Mouse (Mus musculus) intestine, embryonic 14.5 days (tissue): Measurements from ENCODE around the gene Rufy3. TPM values are rescaled to one million over a fixed set of nuclear protein-coding genes. Genes with fewer than 3 reads are reported as not detected.
A peak's percentile ranks its signal among the peaks of the same experiment; 100 is the strongest.

Source experiments
- ATAC-seq: fragments of 200-750 bp; cut with Nextera tagmentation; replicated peaks from 2 replicates; pipeline ENCODE4 v1.8.0; 2017; ENCODE audit warnings: low read depth, moderate number of reproducible peaks, moderate TSS enrichment, moderate library complexity; ENCODE audit not compliant: low FRiP score, low TSS enrichment
- DNase-seq: peaks from one replicate; pipeline ENCODE4 v3.0.0-alpha.2; 2018; ENCODE audit warnings: low spot score
- H3K27ac ChIP-seq: fragments of 300-500 bp; sonication (generic); 2 replicates; pipeline ENCODE4 v1.5.1; 2014; ENCODE audit warnings: low read depth, mild to moderate bottlenecking, control low read depth
- H3K27me3 ChIP-seq: fragments of 300-500 bp; sonication (generic); replicated peaks from 2 replicates; pipeline ENCODE4 v1.6.1; 2014; ENCODE audit warnings: low read length, control low read depth; ENCODE audit not compliant: control insufficient read depth, insufficient read depth
- H3K36me3 ChIP-seq: fragments of 300-500 bp; sonication (generic); 2 replicates; pipeline ENCODE4 v1.6.1; 2014; ENCODE audit warnings: low read length, control low read depth; ENCODE audit not compliant: control insufficient read depth, insufficient read depth
- H3K4me1 ChIP-seq: fragments of 300-500 bp; sonication (generic); replicated peaks from 2 replicates; pipeline ENCODE4 v1.6.1; 2014; ENCODE audit warnings: low read length, control low read depth, mixed read lengths; ENCODE audit not compliant: control insufficient read depth, insufficient read depth
- H3K4me2 ChIP-seq: fragments of 300-500 bp; sonication (generic); 2 replicates; pipeline ENCODE4 v1.6.1; 2014; ENCODE audit warnings: low read length
- H3K4me3 ChIP-seq: fragments of 300-500 bp; sonication (generic); 2 replicates; pipeline ENCODE4 v1.5.1; 2014; ENCODE audit warnings: low read depth, low read length, control low read depth, mixed read lengths
- H3K9ac ChIP-seq: fragments of 300-500 bp; sonication (generic); 2 replicates; pipeline ENCODE4 v1.6.1; 2014; ENCODE audit warnings: mild to moderate bottlenecking, low read length
- H3K9me3 ChIP-seq: fragments of 300-500 bp; sonication (generic); 2 replicates; pipeline ENCODE4 v1.6.1; 2016; ENCODE audit warnings: low read length, control low read depth; ENCODE audit not compliant: control insufficient read depth
- WGBS: fragments of 180-500 bp; shearing (Covaris S2); extraction: QIAGEN DNeasy Blood & Tissue Kit; methylation state at CpG from one replicate; pipeline ENCODE4 v1.1.7; 2014; 5-methylcytosine and 5-hydroxymethylcytosine counted together
- polyA plus RNA-seq: library from polyadenylated mRNA; unstranded; fragments of >200 nt; fragmentation: Nextera tagmentation; extraction: Ambion mirVana; gene quantifications from 2 replicates; pipeline ENCODE4 v1.2.1, GENCODE M21; 2014

The Rufy3 gene
- polyA plus RNA-seq, 1 experiment from 2014 or later, result 23.4 TPM

DNA sequence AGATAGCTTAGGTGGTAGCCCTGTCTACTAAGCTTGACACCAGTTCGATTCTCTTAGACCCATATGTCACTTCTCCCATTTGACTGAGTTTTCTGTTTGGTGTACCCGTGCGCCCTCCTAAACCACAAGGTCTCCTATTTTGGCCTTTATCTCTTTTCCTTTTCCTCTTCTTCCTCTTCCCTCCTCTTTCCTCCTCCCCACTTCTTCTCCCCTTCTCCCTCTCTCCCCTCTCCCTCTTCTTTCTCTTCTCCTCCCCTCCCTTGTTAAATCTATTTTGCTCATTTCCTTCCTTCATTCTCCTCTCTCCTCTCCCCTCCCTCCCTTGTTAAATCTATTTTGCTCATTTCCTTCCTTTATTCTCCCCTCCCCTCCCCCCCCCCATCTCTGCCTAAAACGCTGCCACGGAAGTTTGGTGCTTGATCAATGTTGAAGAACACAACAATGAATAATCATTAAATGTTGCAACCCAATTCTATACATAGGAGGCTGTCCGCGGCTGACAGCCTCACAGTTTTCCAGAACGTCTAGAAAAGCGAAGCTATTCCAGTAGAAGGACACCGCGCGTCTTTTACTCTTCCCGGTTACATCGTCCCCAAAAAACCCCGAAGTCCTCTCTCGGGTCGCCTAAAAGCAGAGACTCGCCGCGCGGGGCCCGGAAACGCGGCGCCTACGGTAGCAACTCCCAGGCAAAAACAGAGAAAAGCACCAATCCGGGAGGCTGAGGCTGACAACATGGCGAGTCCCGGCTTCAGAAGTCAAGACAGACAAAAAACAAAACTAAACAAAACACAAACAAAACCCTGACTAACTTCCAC lies 11.4 kb upstream of the Rufy3 start:
- peak; percentile 72 for ATAC-seq
- Histone ChIP-seq H3K4me3 (peak overlapping the region; percentile 96), H3K9me3 (no peaks in the 10 kb centered on the region), H3K9ac (peak overlapping the region; percentile 76), H3K27me3 (no peaks in the 10 kb centered on the region), H3K4me2 (peak overlapping the region; percentile 62), H3K27ac (peak overlapping the region; percentile 88), H3K36me3 (0 out of 2 replicates have a peak, but pooled peaks cover 7% of the 10 kb centered on the region), H3K4me1 (peaks cover 11% of the 10 kb centered on the region)
- DNase-seq, result no peak
- WGBS, result 9% methylated on average over 29 of the region's 29 CpGs

DNA sequence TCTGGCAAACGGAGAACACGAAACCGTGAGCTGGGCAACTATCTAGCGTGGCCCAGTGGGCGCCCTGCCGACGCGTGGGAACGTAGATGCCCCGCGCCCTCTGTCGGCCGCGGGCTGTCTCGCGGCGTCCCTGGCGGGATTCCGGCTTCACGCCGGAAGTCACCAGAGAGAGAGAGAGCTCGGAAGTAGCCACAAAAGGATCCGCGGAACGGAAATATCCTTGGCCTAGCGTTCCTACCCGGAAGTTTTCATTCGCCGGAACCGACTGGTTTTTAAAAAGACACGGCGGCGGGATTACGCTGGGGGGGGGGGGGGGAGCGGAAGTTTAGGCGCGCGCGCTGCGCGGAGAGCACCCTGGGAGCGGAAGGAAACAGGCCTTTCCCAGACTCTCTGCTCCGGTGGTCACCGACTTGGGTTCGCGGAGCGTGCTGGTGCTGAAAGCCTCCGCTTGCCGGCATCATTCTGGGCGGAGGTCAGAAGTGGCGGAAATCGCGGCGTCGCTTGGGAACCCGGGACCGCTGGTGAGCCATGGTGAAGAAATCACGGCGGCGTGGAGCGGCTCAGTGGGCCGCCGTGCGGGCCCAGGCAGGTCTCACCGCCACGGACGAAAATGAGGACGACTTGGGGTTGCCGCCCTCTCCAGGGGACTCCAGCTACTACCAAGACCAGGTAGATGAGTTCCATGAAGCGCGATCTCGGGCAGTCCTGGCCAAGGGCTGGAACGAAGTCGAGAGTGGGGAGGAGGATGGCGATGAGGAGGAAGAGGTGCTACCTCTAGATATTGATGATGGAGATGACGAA lies 10.6 kb upstream of the Rufy3 start, which contains the start of gene Utp3:
TSS of gene Utp3 (plus strand) at position 377 of the 801 bp plus-strand sequence.
- no peaks in the 10 kb centered on the region for H3K9me3 ChIP-seq
- H3K9ac ChIP-seq, result peak within 1 kb of the TSS; percentile 94
- DNase-seq (peak; percentile 100), ATAC-seq (peak; percentile 96)
- peak within 1 kb of the TSS; percentile 88 for H3K27ac ChIP-seq
- 0 out of 2 replicates have a peak, but pooled peaks cover 7% of the 10 kb centered on the region for H3K36me3 ChIP-seq
- no peaks in the 10 kb centered on the region for H3K27me3 ChIP-seq
- H3K4me1 ChIP-seq, result peaks cover 15% of the 10 kb centered on the region
- under 1% methylated on average over 76 of the region's 76 CpGs for WGBS
- peak within 1 kb of the TSS; percentile 99 for H3K4me2 ChIP-seq
- H3K4me3 ChIP-seq, result peak within 1 kb of the TSS; percentile 96

DNA sequence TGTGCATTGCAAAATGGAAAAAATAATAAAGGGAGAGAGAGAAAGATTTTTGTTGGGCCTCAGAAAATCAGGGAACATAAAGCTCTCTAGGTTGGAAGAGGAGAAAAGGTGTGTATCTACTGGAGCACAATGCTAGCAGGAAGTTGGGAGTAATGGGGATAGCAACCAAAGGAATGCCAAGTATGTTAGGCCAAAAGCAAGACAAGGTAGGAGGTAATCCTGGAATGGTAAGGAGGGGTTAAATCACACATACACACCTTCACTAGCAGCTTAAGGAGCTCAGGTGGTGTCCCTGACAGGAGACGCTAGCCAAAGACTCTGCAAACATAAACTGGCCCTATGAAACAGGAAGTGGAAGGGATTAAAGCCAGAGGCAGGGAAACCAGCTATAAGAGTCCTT lies 5.8 kb upstream of the Rufy3 start:
- Histone ChIP-seq H3K4me2 (no peak overlapping the region), H3K27me3 (no peaks in the 10 kb centered on the region), H3K36me3 (0 out of 2 replicates have a peak, but pooled peaks cover 7% of the 10 kb centered on the region), H3K4me1 (peaks cover 15% of the 10 kb centered on the region), H3K9ac (no peak overlapping the region), H3K27ac (no peak overlapping the region), H3K4me3 (no peak overlapping the region), H3K9me3 (no peaks in the 10 kb centered on the region)
- WGBS, result 15% methylated on average over 1 of the region's 1 CpGs
- ATAC-seq, result no peak
- DNase-seq, result no peak

DNA sequence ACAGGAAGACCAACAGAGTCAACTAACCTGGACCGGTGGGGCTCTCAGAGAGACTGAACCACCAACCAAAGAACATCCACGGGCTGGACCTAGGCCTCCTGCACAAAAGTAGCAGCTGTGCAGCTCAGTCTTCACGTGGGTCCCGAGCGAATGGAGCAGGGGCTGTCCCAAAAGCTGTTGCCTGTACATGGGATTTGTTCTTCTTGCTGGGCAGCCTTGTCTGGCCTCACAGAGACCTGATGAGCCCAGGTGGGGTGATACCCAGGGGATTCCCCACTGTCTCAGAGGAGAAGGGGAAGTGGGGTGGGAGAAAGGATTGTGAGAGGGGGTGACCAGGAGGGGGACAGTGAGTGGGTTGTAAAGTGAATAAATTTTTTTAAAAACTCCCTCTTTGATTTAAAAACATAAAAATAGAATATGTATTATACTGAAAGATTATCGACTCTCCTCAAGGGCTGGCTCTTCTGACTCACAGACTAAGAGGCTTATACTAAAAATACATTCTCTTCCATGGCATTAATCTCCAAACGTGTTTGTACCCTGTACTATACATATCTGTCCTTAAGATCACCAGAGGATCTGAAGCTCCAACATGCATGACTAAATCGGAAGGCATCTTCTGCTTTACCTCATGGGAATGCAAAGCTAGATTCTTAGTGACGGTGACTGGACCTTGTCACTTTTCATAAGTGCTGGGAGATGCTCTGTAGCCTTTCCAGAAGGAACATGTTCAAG lies 3.6 kb upstream of the Rufy3 start:
- Histone ChIP-seq H3K36me3 (no peaks in the 10 kb centered on the region), H3K4me2 (no peak overlapping the region), H3K9ac (no peak overlapping the region), H3K4me3 (no peak overlapping the region), H3K27me3 (no peaks in the 10 kb centered on the region), H3K4me1 (peaks cover 8% of the 10 kb centered on the region; the same call in 1 of the 2 replicates), H3K27ac (no peak overlapping the region), H3K9me3 (no peaks in the 10 kb centered on the region)
- no peak for ATAC-seq
- WGBS, result 78% methylated on average over 9 of the region's 9 CpGs
- no peak for DNase-seq

DNA sequence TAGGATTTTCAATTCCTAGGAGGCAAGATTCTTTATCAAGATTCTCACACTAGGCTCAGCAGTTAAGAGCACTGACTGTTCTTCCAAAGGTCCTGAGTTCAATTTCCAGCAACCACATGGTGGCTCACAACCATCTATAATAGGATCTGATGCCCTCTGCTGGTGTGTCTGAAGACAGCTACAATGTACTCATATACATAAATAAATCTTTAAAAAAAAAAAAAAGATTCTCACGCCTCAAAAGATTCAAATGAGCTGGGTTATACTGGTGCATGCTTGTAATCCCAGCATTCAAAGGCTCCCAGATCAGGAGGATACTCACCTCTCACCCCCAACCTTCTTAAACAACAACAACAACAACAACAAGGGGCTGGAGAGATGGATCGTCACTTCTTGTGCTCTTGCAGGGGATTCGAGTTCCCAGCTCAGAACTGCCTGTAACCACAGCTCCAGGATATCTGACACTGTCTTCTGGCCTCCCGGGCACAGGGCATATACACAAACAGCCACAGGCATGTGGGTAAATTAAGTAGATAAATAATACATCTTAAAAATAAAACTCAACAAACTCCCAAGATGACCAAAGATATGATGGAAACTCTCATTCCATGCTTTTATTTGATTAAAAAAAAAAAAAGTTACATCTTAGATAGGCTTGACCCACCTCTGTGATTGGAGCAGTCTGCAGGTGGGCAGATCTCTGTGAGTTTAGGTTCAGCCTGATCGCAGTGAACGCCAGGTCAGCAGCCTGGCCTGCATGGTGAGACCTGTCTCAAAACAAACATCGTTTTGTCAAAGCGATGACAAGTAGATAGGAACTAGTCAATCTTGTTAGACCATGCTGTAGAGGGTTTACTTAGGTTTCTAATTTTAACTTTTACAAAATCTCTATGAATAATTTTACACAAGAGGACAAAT lies 1.7 kb upstream of the Rufy3 start:
- H3K36me3 ChIP-seq, result no peaks in the 10 kb centered on the region
- WGBS, result 70% methylated on average over 8 of the region's 8 CpGs

DNA sequence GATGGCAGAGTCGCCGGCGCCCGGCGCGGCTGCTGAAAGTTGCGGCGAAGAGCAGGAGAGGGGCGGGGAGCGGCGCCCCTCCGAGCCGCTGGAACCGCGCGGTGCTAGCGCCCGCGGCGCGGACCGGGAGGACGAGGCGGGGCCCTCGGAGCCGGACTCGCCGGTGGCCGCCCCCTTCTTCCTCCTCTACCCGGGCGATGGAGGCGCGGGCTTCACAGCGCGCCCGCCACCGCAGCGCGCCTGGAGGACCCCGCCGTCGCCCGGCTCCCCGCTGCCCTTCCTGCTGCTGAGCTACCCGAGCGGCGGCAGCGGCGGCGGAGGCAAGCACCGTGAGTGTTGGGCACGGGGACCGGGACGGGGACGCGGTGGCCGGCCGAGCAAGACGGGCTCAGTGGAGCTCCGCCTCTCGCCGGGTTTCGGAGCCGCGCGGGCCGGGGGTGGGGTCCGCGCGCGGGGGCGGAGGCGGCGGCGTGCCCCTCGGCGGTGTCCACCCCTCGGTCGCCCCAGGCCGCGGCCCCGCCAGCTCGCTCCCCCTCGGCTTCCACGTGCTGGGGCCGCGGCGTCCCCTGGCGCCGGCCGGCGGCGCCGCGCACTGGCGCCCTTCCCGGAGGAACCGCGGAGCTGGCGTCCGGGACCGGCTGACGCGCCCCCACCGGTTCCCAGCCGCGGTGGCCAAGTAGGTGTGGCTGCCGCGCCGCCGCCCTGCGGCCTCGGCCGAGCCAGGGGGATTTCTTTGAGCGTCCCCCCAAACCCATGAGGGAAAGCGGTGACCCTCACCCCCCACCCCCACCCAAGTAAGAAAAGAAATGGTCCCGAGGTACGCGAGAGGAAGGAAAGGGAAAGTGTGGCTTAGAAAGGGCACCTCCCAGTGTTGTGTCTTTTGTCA lies 551 bp downstream of the Rufy3 start:
- peak; percentile 80 for DNase-seq
- H3K27me3 ChIP-seq, result no peaks in the 10 kb centered on the region
- WGBS, result under 1% methylated on average over 81 of the region's 119 CpGs
- peak overlapping the region; percentile 76 for H3K4me2 ChIP-seq
- H3K9ac ChIP-seq, result peak overlapping the region; percentile 70
- H3K4me3 ChIP-seq, result peak overlapping the region; percentile 76
- peak overlapping the region; percentile 77 for H3K27ac ChIP-seq
- peaks cover 10% of the 10 kb centered on the region; the same call in 1 of the 2 replicates for H3K4me1 ChIP-seq
- H3K9me3 ChIP-seq, result no peaks in the 10 kb centered on the region
- H3K36me3 ChIP-seq, result no peaks in the 10 kb centered on the region
- ATAC-seq, result peak; percentile 76

More for the DNA sequence above, 1.7 kb upstream of the Rufy3 start:
- peaks cover 14% of the 10 kb centered on the region; the same call in 1 of the 2 replicates for H3K4me1 ChIP-seq
- no peaks in the 10 kb centered on the region for H3K9me3 ChIP-seq
- ATAC-seq (no peak), DNase-seq (no peak)
- H3K4me3 ChIP-seq, result peak overlapping the region; percentile 76; the same call in 1 of the 2 replicates
- H3K27me3 ChIP-seq, result no peaks in the 10 kb centered on the region
- no peak overlapping the region for H3K27ac ChIP-seq
- H3K9ac ChIP-seq, result no peak overlapping the region
- peak overlapping the region; percentile 76; the same call in 1 of the 2 replicates for H3K4me2 ChIP-seq
